Mouse (Mus musculus) hindbrain, postnatal 0 days (tissue): Measurements from ENCODE around the gene Cers2. TPM values are rescaled to one million over a fixed set of nuclear protein-coding genes. Genes with fewer than 3 reads are reported as not detected.

Experiments used
- ATAC-seq: fragments of 200-750 bp; cut with Nextera tagmentation; 2 replicates; pipeline ENCODE4 v1.8.0; 2017; ENCODE audit warnings: mild to moderate bottlenecking, moderate TSS enrichment, moderate library complexity
- DNase-seq: peaks from one replicate; pipeline ENCODE4 v3.0.0-alpha.2; 2015; ENCODE audit warnings: low spot score
- H3K27ac ChIP-seq: fragments of 300-500 bp; sonication (generic); 2 replicates; pipeline ENCODE4 v1.5.1; 2014; ENCODE audit warnings: mild to moderate bottlenecking
- H3K27me3 ChIP-seq: fragments of 300-500 bp; sonication (generic); 2 replicates; pipeline ENCODE4 v1.6.1; 2014; ENCODE audit warnings: low read length, mixed read lengths; ENCODE audit not compliant: insufficient read depth
- H3K36me3 ChIP-seq: fragments of 300-500 bp; sonication (generic); 2 replicates; pipeline ENCODE4 v1.6.1; 2014; ENCODE audit warnings: low read length, mixed read lengths; ENCODE audit not compliant: insufficient read depth
- H3K4me1 ChIP-seq: fragments of 300-500 bp; sonication (generic); 2 replicates; pipeline ENCODE4 v1.6.1; 2014; ENCODE audit warnings: antibody characterized with exemption, low read length, mixed read lengths; ENCODE audit not compliant: insufficient read depth
- H3K4me2 ChIP-seq: fragments of 300-500 bp; sonication (generic); 2 replicates; pipeline ENCODE4 v1.6.1; 2014; ENCODE audit warnings: low read depth, mild to moderate bottlenecking, low read length, moderate library complexity, mixed read lengths
- H3K4me3 ChIP-seq: fragments of 300-500 bp; sonication (generic); 2 replicates; pipeline ENCODE4 v1.5.1; 2014; ENCODE audit warnings: low read length
- H3K9ac ChIP-seq: fragments of 300-500 bp; sonication (generic); replicated peaks from 2 replicates; pipeline ENCODE4 v1.6.1; 2014; ENCODE audit warnings: mild to moderate bottlenecking, low read length, moderate library complexity, mixed read lengths
- H3K9me3 ChIP-seq: fragments of 300-500 bp; sonication (generic); 2 replicates; pipeline ENCODE4 v1.6.1; 2016; ENCODE audit warnings: low read length, mixed read lengths
- CTCF ChIP-seq: IDR thresholded peaks from 2 replicates; pipeline ENCODE4 v1.5.1; 2016; ENCODE audit warnings: antibody characterized with exemption, control low read depth, low read depth
- WGBS: fragments of 180-500 bp; shearing (Covaris S2); extraction: QIAGEN DNeasy Blood & Tissue Kit; methylation state at CpG from one replicate; pipeline ENCODE4 v1.1.7; 2014; 5-methylcytosine and 5-hydroxymethylcytosine counted together
- polyA plus RNA-seq: library from polyadenylated mRNA; unstranded; fragments of >200 nt; fragmentation: Nextera tagmentation; extraction: Ambion mirVana; gene quantifications from 2 replicates; pipeline ENCODE4 v1.2.1, GENCODE M21; 2015
- total RNA-seq: library from RNA; depleted of rRNA; stranded (reverse); fragments of >200 nt; gene quantifications from 2 replicates; pipeline ENCODE4 v1.2.3, GENCODE M21; 2014

The Cers2 gene
- total and polyA plus RNA-seq, 2 experiments from 2014 or later: 64.0 to 87.4 TPM

GRCm38 (mm10) chr3:95282865-95283588 is 31.6 kb upstream of the Cers2 start:
- Histone ChIP-seq H3K36me3 (peaks cover 3% of the 10 kb centered on the region; the same call in 1 of the 2 replicates), H3K9me3 (no peaks in the 10 kb centered on the region), H3K4me3 (peak overlapping the region; percentile 70), H3K27me3 (no peaks in the 10 kb centered on the region), H3K4me1 (peaks cover 6% of the 10 kb centered on the region; the same call in 1 of the 2 replicates), H3K9ac (peak overlapping the region; percentile 67), H3K27ac (peak overlapping the region; percentile 90), H3K4me2 (peak overlapping the region; percentile 86)
- WGBS: under 1% methylated on average over 50 of the region's 51 CpGs
- ATAC-seq: peak; percentile 80
- peak; percentile 58 for TF ChIP-seq CTCF
- DNase-seq: peak; percentile 87

- ATAC-seq: no peak
- no peak for TF ChIP-seq CTCF
- peak overlapping the region; percentile 86 for H3K4me2 ChIP-seq
- peak overlapping the region; percentile 67 for H3K9ac ChIP-seq
- H3K4me3 ChIP-seq: peak overlapping the region; percentile 70
- H3K9me3 ChIP-seq: no peaks in the 10 kb centered on the region
- H3K27me3 ChIP-seq: no peaks in the 10 kb centered on the region
- peak overlapping the region; percentile 90 for H3K27ac ChIP-seq
- no peak for DNase-seq
- peaks cover 4% of the 10 kb centered on the region; the same call in 1 of the 2 replicates for H3K36me3 ChIP-seq
- under 1% methylated on average over 7 of the region's 7 CpGs for WGBS
- H3K4me1 ChIP-seq: peaks cover 6% of the 10 kb centered on the region; the same call in 1 of the 2 replicates
These were observed 31.0 kb upstream of the Cers2 start for GRCm38 (mm10) chr3:95283589-95283941.

GRCm38 (mm10) chr3:95284062-95284461 is 30.5 kb upstream of the Cers2 start:
- ATAC-seq: no peak
- H3K4me2 ChIP-seq: peak overlapping the region; percentile 86
- H3K27ac ChIP-seq: peak overlapping the region; percentile 90; the same call in 1 of the 2 replicates
- H3K36me3 ChIP-seq: peaks cover 4% of the 10 kb centered on the region; the same call in 1 of the 2 replicates
- H3K9ac ChIP-seq: 0 out of 2 replicates have a peak overlapping the region, but pooled peaks have one; percentile 67
- DNase-seq: no peak
- peak overlapping the region; percentile 70 for H3K4me3 ChIP-seq
- H3K9me3 ChIP-seq: no peaks in the 10 kb centered on the region
- no peaks in the 10 kb centered on the region for H3K27me3 ChIP-seq
- peaks cover 6% of the 10 kb centered on the region; the same call in 1 of the 2 replicates for H3K4me1 ChIP-seq
- TF ChIP-seq CTCF: no peak
- WGBS: 12% methylated on average over 1 of the region's 1 CpGs

GRCm38 (mm10) chr3:95284501-95285281 is 29.9 kb upstream of the Cers2 start:
- no peak overlapping the region for H3K27ac ChIP-seq
- no peak for ATAC-seq
- no peak for TF ChIP-seq CTCF
- DNase-seq: no peak
- H3K36me3 ChIP-seq: peaks cover 4% of the 10 kb centered on the region; the same call in 1 of the 2 replicates
- no peaks in the 10 kb centered on the region for H3K27me3 ChIP-seq
- peak overlapping the region; percentile 86 for H3K4me2 ChIP-seq
- 0 out of 2 replicates have a peak overlapping the region, but pooled peaks have one; percentile 2 for H3K9ac ChIP-seq
- WGBS: 83% methylated on average over 12 of the region's 12 CpGs
- H3K4me3 ChIP-seq: no peak overlapping the region
- H3K9me3 ChIP-seq: no peaks in the 10 kb centered on the region
- peaks cover 6% of the 10 kb centered on the region; the same call in 1 of the 2 replicates for H3K4me1 ChIP-seq

GRCm38 (mm10) chr3:95285390-95285789 is 29.2 kb upstream of the Cers2 start:
- Histone ChIP-seq H3K27ac (no peak overlapping the region), H3K4me2 (no peak overlapping the region), H3K27me3 (no peaks in the 10 kb centered on the region), H3K9me3 (no peaks in the 10 kb centered on the region), H3K4me1 (peaks cover 6% of the 10 kb centered on the region; the same call in 1 of the 2 replicates), H3K36me3 (peaks cover 4% of the 10 kb centered on the region; the same call in 1 of the 2 replicates), H3K4me3 (no peak overlapping the region), H3K9ac (no peak overlapping the region)
- ATAC-seq (no peak), DNase-seq (no peak)
- 90% methylated on average over 5 of the region's 5 CpGs for WGBS
- no peak for TF ChIP-seq CTCF

- H3K9me3 ChIP-seq: no peaks in the 10 kb centered on the region
- H3K4me1 ChIP-seq: peaks cover 6% of the 10 kb centered on the region; the same call in 1 of the 2 replicates
- H3K27me3 ChIP-seq: no peaks in the 10 kb centered on the region
- H3K4me3 ChIP-seq: no peak overlapping the region
- H3K9ac ChIP-seq: no peak overlapping the region
- 75% methylated on average over 5 of the region's 5 CpGs for WGBS
- no peak for DNase-seq
- H3K27ac ChIP-seq: no peak overlapping the region
- no peak for TF ChIP-seq CTCF
- H3K36me3 ChIP-seq: peaks cover 4% of the 10 kb centered on the region; the same call in 1 of the 2 replicates
- no peak overlapping the region for H3K4me2 ChIP-seq
- ATAC-seq: no peak
These were observed 28.6 kb upstream of the Cers2 start for GRCm38 (mm10) chr3:95286011-95286410.
